8 mouse cellular contexts compared by ENCODE assay signal in genomic region chr3:95133176-95133575, GRCm38 (mm10). TPM values are rescaled to one million over a fixed set of nuclear protein-coding genes. Genes with fewer than 3 reads are reported as not detected.
DNase-seq lines count a peak whose midpoint lies in the region; ATAC-seq and TF ChIP-seq lines count a peak whose summit lies in the region.

No protein-coding gene starts in this region.

- 53% methylated on average over 11 of the region's 11 CpGs for WGBS in kidney, adult 2 months
- WGBS in hindbrain, embryonic 11.5 days: 55% methylated on average over 11 of the region's 11 CpGs
- WGBS in midbrain, embryonic 12.5 days: 61% methylated on average over 11 of the region's 11 CpGs

- no peaks in the 10 kb centered on the region for H3K9me3 ChIP-seq in hindbrain, embryonic 11.5 days (ENCODE audit: control insufficient read depth, low read length)
- no peaks in the 10 kb centered on the region for H3K9me3 ChIP-seq in midbrain, embryonic 12.5 days

- H3K27ac ChIP-seq in kidney, adult 2 months (ENCODE audit: insufficient read depth, low read depth, low read length): no peak overlapping the region
- peak overlapping the region; percentile 50; the same call in 1 of the 2 replicates for H3K27ac ChIP-seq in bone marrow macrophage, adult 2 months (ENCODE audit: insufficient read depth, low read depth, low read length)
- H3K27ac ChIP-seq in hindbrain, embryonic 11.5 days (ENCODE audit: low read depth, low read length): no peak overlapping the region
- H3K27ac ChIP-seq in midbrain, embryonic 12.5 days (replicated peaks): 0 out of 2 replicates have a peak overlapping the region, but pooled peaks have one; percentile 63

- H3K4me1 ChIP-seq in kidney, adult 2 months (ENCODE audit: control insufficient read depth, insufficient read depth, low read length): peaks cover 4% of the 10 kb centered on the region
- peaks cover 20% of the 10 kb centered on the region for H3K4me1 ChIP-seq in bone marrow macrophage, adult 2 months (ENCODE audit: control insufficient read depth, insufficient read depth, low read length)
- H3K4me1 ChIP-seq in hindbrain, embryonic 11.5 days (replicated peaks; ENCODE audit: control insufficient read depth, insufficient read depth, low read length): no peaks in the 10 kb centered on the region; the same call in 1 of the 2 replicates
- peaks cover 16% of the 10 kb centered on the region for H3K4me1 ChIP-seq in midbrain, embryonic 12.5 days

- H3K27me3 ChIP-seq in kidney, adult 2 months (replicated peaks; ENCODE audit: control insufficient read depth, insufficient read depth, low read length): no peaks in the 10 kb centered on the region
- H3K27me3 ChIP-seq in hindbrain, embryonic 11.5 days (ENCODE audit: control insufficient read depth, insufficient read depth, low read length): no peaks in the 10 kb centered on the region
- H3K27me3 ChIP-seq in midbrain, embryonic 12.5 days: no peaks in the 10 kb centered on the region

- TF ChIP-seq CTCF in kidney, adult 2 months (conservative IDR thresholded peaks at IDR 0.05; ENCODE audit: insufficient read depth, insufficient read length, low read depth, low read length): no peak
- TF ChIP-seq CTCF in bone marrow macrophage, adult 2 months (IDR thresholded peaks at IDR 0.05; ENCODE audit: low read depth, low read length): no peak

- ATAC-seq in hindbrain, embryonic 11.5 days (ENCODE audit: low FRiP score): peak; percentile 0; the same call in 1 of the 2 replicates
- peak; percentile 3 for ATAC-seq in midbrain, embryonic 12.5 days (ENCODE audit: low FRiP score, low read depth)
- no peak for ATAC-seq in erythroid progenitor cell, adult 5-6 weeks (replicated peaks; ENCODE audit: low FRiP score, poor library complexity, severe bottlenecking)

- peak overlapping the region; percentile 67 for H3K9ac ChIP-seq in hindbrain, embryonic 11.5 days (ENCODE audit: low read depth, low read length)
- H3K9ac ChIP-seq in midbrain, embryonic 12.5 days (replicated peaks): peak overlapping the region; percentile 75

- H3K4me3 ChIP-seq in kidney, adult 2 months (ENCODE audit: insufficient read depth, low read depth, low read length): peak overlapping the region; percentile 96
- peak overlapping the region; percentile 66 for H3K4me3 ChIP-seq in bone marrow macrophage, adult 2 months (ENCODE audit: insufficient read depth, low read length)
- peak overlapping the region; percentile 62 for H3K4me3 ChIP-seq in hindbrain, embryonic 11.5 days (ENCODE audit: low read depth, low read length)
- peak overlapping the region; percentile 68 for H3K4me3 ChIP-seq in midbrain, embryonic 12.5 days

- TF ChIP-seq POLR2A in kidney, adult 2 months (IDR thresholded peaks at IDR 0.05; ENCODE audit: low read depth, low read length): no peak
- TF ChIP-seq POLR2A in bone marrow macrophage, adult 2 months (IDR thresholded peaks at IDR 0.05; ENCODE audit: borderline replicate concordance, low read depth, low read length): no peak

- peak overlapping the region; percentile 74 for H3K4me2 ChIP-seq in hindbrain, embryonic 11.5 days (replicated peaks; ENCODE audit: low read depth, low read length)
- peak overlapping the region; percentile 81 for H3K4me2 ChIP-seq in midbrain, embryonic 12.5 days (replicated peaks)

- no peaks in the 10 kb centered on the region for H3K36me3 ChIP-seq in kidney, adult 2 months (ENCODE audit: control insufficient read depth, insufficient read depth, low read length)
- no peaks in the 10 kb centered on the region for H3K36me3 ChIP-seq in hindbrain, embryonic 11.5 days (ENCODE audit: control insufficient read depth, insufficient read depth, low read length)
- peaks cover 23% of the 10 kb centered on the region for H3K36me3 ChIP-seq in midbrain, embryonic 12.5 days

- DNase-seq in kidney, adult 2 months: no peak
- DNase-seq in kidney, adult 11 months: no peak
- DNase-seq in hindbrain, embryonic 11.5 days (ENCODE audit: low spot score): no peak
- DNase-seq in adrenal gland, adult 18-20 months (ENCODE audit: low spot score in 2 of 2): no peak
- DNase-seq in cerebellum, adult 11-12 months: no peak

RNA-seq across cellular contexts. Expression of gene Scnm1, which starts 0.6 kb away (rescaled TPM):
- 46.7 and 50.8 TPM in 2 replicates for polyA plus RNA-seq in kidney, adult 2 months (2012; rRNA removed)
- 88.6 and 112 TPM in 2 replicates for polyA plus RNA-seq in bone marrow macrophage, adult 2 months (2012; ENCODE audit: insufficient read depth, insufficient read length, missing spikeins)
- 83.2 and 84.9 TPM in 2 replicates for polyA plus RNA-seq in hindbrain, embryonic 11.5 days (2014; fragmentation: Nextera tagmentation; extraction: Ambion mirVana)
- 86.7 and 94.8 TPM in 2 replicates for polyA plus RNA-seq in midbrain, embryonic 12.5 days (2016; fragmentation: Nextera tagmentation; extraction: Ambion mirVana)
- 10 to 100 TPM; 25.6 to 33.4 TPM for total RNA-seq in adrenal gland, adult 18-20 months (2021)
- 35.0 and 41.1 TPM in 2 replicates for total RNA-seq in erythroid progenitor cell, adult 5-6 weeks (2015; ENCODE audit: low replicate concordance)
- 34.9 and 43.6 TPM in 2 replicates for total RNA-seq in erythroid progenitor cell, adult 5-6 weeks (2017; ENCODE audit: low replicate concordance)

RNA-seq across cellular contexts. Expression of gene Lysmd1, which starts 0.7 kb away (rescaled TPM):
- 10.2 and 11.3 TPM in 2 replicates for polyA plus RNA-seq in kidney, adult 2 months (2012; rRNA removed)
- polyA plus RNA-seq in bone marrow macrophage, adult 2 months (2012; ENCODE audit: insufficient read depth, insufficient read length, missing spikeins): 5.6 and 6.0 TPM in 2 replicates
- 12.5 and 19.3 TPM in 2 replicates for polyA plus RNA-seq in hindbrain, embryonic 11.5 days (2014; fragmentation: Nextera tagmentation; extraction: Ambion mirVana)
- polyA plus RNA-seq in midbrain, embryonic 12.5 days (2016; fragmentation: Nextera tagmentation; extraction: Ambion mirVana): 22.5 and 24.4 TPM in 2 replicates
- 1 to 10 TPM; 6.6 to 7.8 TPM for total RNA-seq in adrenal gland, adult 18-20 months (2021)
- 4.6 and 8.3 TPM in 2 replicates for total RNA-seq in erythroid progenitor cell, adult 5-6 weeks (2015; ENCODE audit: low replicate concordance)
- 7.0 and 8.1 TPM in 2 replicates for total RNA-seq in erythroid progenitor cell, adult 5-6 weeks (2017; ENCODE audit: low replicate concordance)

RNA-seq across cellular contexts. Expression of gene Tmod4, which starts 8.9 kb away (rescaled TPM):
- polyA plus RNA-seq in kidney, adult 2 months (2012; rRNA removed): 0.19 and 3.1 TPM in 2 replicates
- polyA plus RNA-seq in bone marrow macrophage, adult 2 months (2012; ENCODE audit: insufficient read depth, insufficient read length, missing spikeins): 0.60 TPM in 1 of 2 replicates, not detected in the other
- 0.68 and 1.1 TPM in 2 replicates for polyA plus RNA-seq in hindbrain, embryonic 11.5 days (2014; fragmentation: Nextera tagmentation; extraction: Ambion mirVana)
- 0.84 and 0.89 TPM in 2 replicates for polyA plus RNA-seq in midbrain, embryonic 12.5 days (2016; fragmentation: Nextera tagmentation; extraction: Ambion mirVana)
- total RNA-seq in adrenal gland, adult 18-20 months (2021): 1 to 10 TPM in 1 of 2 experiments, not detected in 1; 1.2 TPM
- total RNA-seq in erythroid progenitor cell, adult 5-6 weeks (2015; ENCODE audit: low replicate concordance): not detected in 2 replicates
- not detected in 2 replicates for total RNA-seq in erythroid progenitor cell, adult 5-6 weeks (2017; ENCODE audit: low replicate concordance)

RNA-seq across cellular contexts. Expression of gene Tnfaip8l2, which starts 9.0 kb away (rescaled TPM):
- polyA plus RNA-seq in kidney, adult 2 months (2012; rRNA removed): 4.1 and 6.8 TPM in 2 replicates
- polyA plus RNA-seq in bone marrow macrophage, adult 2 months (2012; ENCODE audit: insufficient read depth, insufficient read length, missing spikeins): 235 and 240 TPM in 2 replicates
- polyA plus RNA-seq in hindbrain, embryonic 11.5 days (2014; fragmentation: Nextera tagmentation; extraction: Ambion mirVana): 1.7 and 2.1 TPM in 2 replicates
- polyA plus RNA-seq in midbrain, embryonic 12.5 days (2016; fragmentation: Nextera tagmentation; extraction: Ambion mirVana): 2.5 and 3.3 TPM in 2 replicates
- 1 to 10 TPM; 3.0 to 4.5 TPM for total RNA-seq in adrenal gland, adult 18-20 months (2021)
- 7.5 and 18.0 TPM in 2 replicates for total RNA-seq in erythroid progenitor cell, adult 5-6 weeks (2015; ENCODE audit: low replicate concordance)
- total RNA-seq in erythroid progenitor cell, adult 5-6 weeks (2017; ENCODE audit: low replicate concordance): 4.4 and 8.6 TPM in 2 replicates

RNA-seq across cellular contexts. Expression of gene Vps72, which starts 22.4 kb away (rescaled TPM):
- polyA plus RNA-seq in kidney, adult 2 months (2012; rRNA removed): 45.6 and 47.1 TPM in 2 replicates
- polyA plus RNA-seq in bone marrow macrophage, adult 2 months (2012; ENCODE audit: insufficient read depth, insufficient read length, missing spikeins): 54.8 and 57.4 TPM in 2 replicates
- polyA plus RNA-seq in hindbrain, embryonic 11.5 days (2014; fragmentation: Nextera tagmentation; extraction: Ambion mirVana): 232 and 236 TPM in 2 replicates
- 250 and 251 TPM in 2 replicates for polyA plus RNA-seq in midbrain, embryonic 12.5 days (2016; fragmentation: Nextera tagmentation; extraction: Ambion mirVana)
- total RNA-seq in adrenal gland, adult 18-20 months (2021): 10 to 100 TPM; 45.8 to 59.5 TPM
- 11.5 and 13.4 TPM in 2 replicates for total RNA-seq in erythroid progenitor cell, adult 5-6 weeks (2015; ENCODE audit: low replicate concordance)
- 38.0 and 48.7 TPM in 2 replicates for total RNA-seq in erythroid progenitor cell, adult 5-6 weeks (2017; ENCODE audit: low replicate concordance)

Comparison
In these comparisons a context has a peak if more than half of its experiments do, and no peak if none do; other contexts are left out.
1. H3K27ac ChIP-seq: peak in bone marrow macrophage, adult 2 months (single experiment) and midbrain, embryonic 12.5 days (single experiment); none in kidney, adult 2 months (single experiment) and hindbrain, embryonic 11.5 days (single experiment).
2. Peak in every context shown above with its lines, with median percentiles within 50 percentile points of each other: H3K4me3 ChIP-seq.